Mouse (Mus musculus) spleen, postnatal 10 days (tissue): ENCODE measurements at regions not wholly inside any gene's neighbourhood (a gene's known extent, or its start where the extent isn't known, plus 50 kb on each side); places are given as distances from the start of the nearest gene placed in this dataset.

Experiments used
- DNase-seq, 2 experiments: peaks; one replicate each; pipeline ENCODE4 v3.0.0; 2021 to 2022; ENCODE audit warnings: low spot score in 2 of 2

DNA sequence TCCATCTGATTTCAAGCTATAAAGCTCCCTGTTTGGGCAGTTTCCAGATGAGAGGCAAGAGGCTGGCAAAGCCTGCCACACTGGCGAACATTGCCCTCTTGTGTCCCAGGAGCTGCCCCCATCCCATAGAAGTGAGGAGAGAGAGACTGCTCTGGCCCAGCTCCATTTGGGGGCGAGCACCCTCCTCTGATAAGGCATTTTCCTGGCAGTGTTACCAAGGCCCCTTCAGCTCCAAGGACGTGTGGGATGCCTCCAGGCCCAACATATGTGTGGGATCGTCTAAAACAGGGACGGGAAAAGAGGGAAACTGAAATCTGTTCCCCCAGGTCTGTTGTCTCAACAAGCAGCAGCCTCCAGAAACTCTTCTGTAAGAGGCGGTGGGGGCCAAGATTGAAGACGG lies 88.0 kb upstream of the Csf3r start:
- no peak for DNase-seq

GRCm38 (mm10) chr4:125938186-125938585 lies 86.2 kb upstream of the Csf3r start:
- no peak for DNase-seq

- DNase-seq, result no peak
These were observed 83.1 kb upstream of the Csf3r start for GRCm38 (mm10) chr4:125941266-125941665.

DNA sequence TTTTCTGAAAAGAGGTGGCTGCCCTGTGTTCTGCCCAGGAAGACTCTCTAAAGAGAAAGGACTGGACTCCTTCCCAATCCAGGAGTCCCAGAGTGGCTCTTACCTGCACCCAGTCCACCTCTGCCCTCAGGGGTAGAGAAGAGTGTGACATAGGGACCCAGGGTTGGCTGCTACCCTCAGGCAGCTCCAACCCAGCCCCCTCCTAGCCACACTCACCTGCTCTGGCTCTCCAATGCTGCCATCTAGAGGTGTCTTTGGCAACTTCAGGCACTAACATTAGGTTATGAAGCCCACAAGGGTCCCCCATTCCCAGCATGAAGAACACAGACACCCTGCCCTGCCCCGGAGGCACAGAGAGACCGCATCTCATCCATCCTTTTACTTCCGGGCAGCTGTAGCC lies 82.4 kb upstream of the Csf3r start:
- peak in 1 of 2 experiments; percentile 43 for DNase-seq

- no peak for DNase-seq
These were observed 79.3 kb upstream of the Csf3r start for GRCm38 (mm10) chr4:125945062-125945461.

DNA sequence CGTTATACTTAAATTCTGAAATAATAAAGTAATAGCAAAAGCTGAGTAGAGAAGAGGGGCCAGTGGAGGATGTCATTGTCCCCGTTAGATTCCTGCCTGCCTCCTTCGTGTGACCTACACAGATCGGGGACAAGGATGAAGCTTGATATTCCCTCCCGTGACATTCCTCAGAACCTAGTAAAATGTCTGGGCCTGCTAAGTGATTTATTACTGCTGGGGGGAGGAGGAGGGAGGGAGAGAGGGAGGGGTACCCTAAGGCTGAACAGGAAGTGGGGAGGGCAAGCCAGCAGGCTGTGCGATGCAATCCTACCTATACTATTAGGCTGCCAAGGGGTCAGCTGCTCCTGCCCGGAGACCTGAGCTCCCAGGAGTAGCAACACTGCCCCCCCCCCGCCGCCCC lies 64.9 kb upstream of the Csf3r start:
- no peak for DNase-seq

GRCm38 (mm10) chr4:125960704-125961279 lies 63.6 kb upstream of the Csf3r start:
- DNase-seq, result no peak

- DNase-seq, result peak; percentile 67 to 85
These were observed 61.7 kb upstream of the Csf3r start for GRCm38 (mm10) chr4:125962677-125963076.
